Mouse (Mus musculus) kidney, embryonic 16.5 days (tissue): ENCODE results near the gene Iyd. TPM values are rescaled to one million over a fixed set of nuclear protein-coding genes. Genes with fewer than 3 reads are reported as not detected.

Source experiments
- ATAC-seq: fragments of 200-750 bp; cut with Nextera tagmentation; 2 replicates; pipeline ENCODE4 v1.8.0; 2017; ENCODE audit warnings: moderate TSS enrichment; ENCODE audit not compliant: low FRiP score, low TSS enrichment
- H3K27ac ChIP-seq: fragments of 300-500 bp; sonication (generic); 2 replicates; pipeline ENCODE4 v1.5.1; 2014; ENCODE audit warnings: low read length
- H3K27me3 ChIP-seq: fragments of 300-500 bp; sonication (generic); 2 replicates; pipeline ENCODE4 v1.6.1; 2014; ENCODE audit warnings: low read length, control low read depth, mixed read lengths; ENCODE audit not compliant: insufficient read depth
- H3K36me3 ChIP-seq: fragments of 300-500 bp; sonication (generic); 2 replicates; pipeline ENCODE4 v1.6.1; 2014; ENCODE audit warnings: low read length, control low read depth, mixed read lengths; ENCODE audit not compliant: insufficient read depth
- H3K4me1 ChIP-seq: fragments of 300-500 bp; sonication (generic); 2 replicates; pipeline ENCODE4 v1.6.1; 2014; ENCODE audit warnings: low read length, control low read depth, mixed read lengths; ENCODE audit not compliant: insufficient read depth
- H3K4me2 ChIP-seq: fragments of 300-500 bp; sonication (generic); replicated peaks from 2 replicates; pipeline ENCODE4 v1.6.1; 2014; ENCODE audit warnings: low read depth, low read length
- H3K4me3 ChIP-seq: fragments of 300-500 bp; sonication (generic); 2 replicates; pipeline ENCODE4 v1.5.1; 2014; ENCODE audit warnings: mild to moderate bottlenecking, low read length
- H3K9ac ChIP-seq: fragments of 300-500 bp; sonication (generic); replicated peaks from 2 replicates; pipeline ENCODE4 v1.6.1; 2014; ENCODE audit warnings: low read length
- H3K9me3 ChIP-seq: fragments of 300-500 bp; sonication (generic); 2 replicates; pipeline ENCODE4 v1.6.1; 2016; ENCODE audit warnings: low read length, control low read depth
- WGBS: fragments of 180-500 bp; shearing (Covaris S2); extraction: QIAGEN DNeasy Blood & Tissue Kit; methylation state at CpG from one replicate; pipeline ENCODE4 v1.1.7; 2014; 5-methylcytosine and 5-hydroxymethylcytosine counted together
- polyA plus RNA-seq: library from polyadenylated mRNA; unstranded; fragments of >200 nt; fragmentation: Nextera tagmentation; extraction: Ambion mirVana; gene quantifications from 2 replicates; pipeline ENCODE4 v1.2.1, GENCODE M21; 2015

The Iyd gene
- polyA plus RNA-seq, 1 experiment from 2014 or later = 6.6 TPM

DNA sequence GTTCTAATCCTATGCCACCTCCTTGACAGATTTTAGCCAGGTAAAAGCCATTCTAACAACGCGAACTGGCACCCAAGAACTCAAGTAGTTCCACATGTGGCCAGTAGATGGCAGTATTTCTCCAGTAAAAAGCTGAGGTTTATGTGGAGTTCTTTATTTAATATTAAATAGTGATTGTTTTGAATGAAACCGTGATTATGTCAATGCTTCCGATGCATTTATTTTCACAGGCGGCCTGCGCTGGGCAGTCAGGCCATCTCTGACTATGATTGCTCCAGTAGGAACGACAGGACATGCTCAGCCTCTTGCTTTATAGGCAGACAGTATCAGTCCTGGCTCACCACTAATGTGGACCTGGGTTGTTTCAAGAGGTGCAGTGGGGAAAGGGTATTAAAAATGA lies 5.6 kb upstream of the Iyd start:
- no peak overlapping the region for H3K4me3 ChIP-seq
- H3K27me3 ChIP-seq = no peaks in the 10 kb centered on the region
- H3K27ac ChIP-seq = no peak overlapping the region
- H3K9me3 ChIP-seq = no peaks in the 10 kb centered on the region
- H3K36me3 ChIP-seq = no peaks in the 10 kb centered on the region
- 0 out of 2 replicates have a peak overlapping the region, but pooled peaks have one; percentile 29 for H3K9ac ChIP-seq
- ATAC-seq = no peak; the same call in 1 of the 2 replicates
- H3K4me2 ChIP-seq = peak overlapping the region; percentile 33
- peaks cover 6% of the 10 kb centered on the region; the same call in 1 of the 2 replicates for H3K4me1 ChIP-seq
- 6% methylated on average over 7 of the region's 7 CpGs for WGBS

DNA sequence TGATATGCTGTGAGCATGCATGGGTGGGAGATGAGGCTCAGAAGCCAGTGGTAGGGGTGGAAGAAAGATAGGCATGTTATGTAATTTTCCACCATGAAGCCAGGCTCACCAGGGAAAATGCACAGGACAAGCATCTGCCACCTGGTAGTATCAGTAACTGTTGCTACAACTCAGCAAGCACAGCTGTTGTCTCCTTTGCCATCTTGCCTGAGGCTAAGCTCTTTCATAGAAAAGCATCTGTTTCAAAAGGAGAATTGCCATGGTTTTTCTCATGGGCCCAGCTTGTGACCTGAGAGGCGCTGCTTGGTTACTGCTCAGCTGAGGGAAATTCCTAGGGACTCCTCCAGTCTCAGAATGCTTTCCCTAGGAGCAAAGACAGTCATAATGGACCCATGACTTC lies 3.7 kb upstream of the Iyd start:
- H3K36me3 ChIP-seq = no peaks in the 10 kb centered on the region
- no peak overlapping the region for H3K9ac ChIP-seq
- H3K4me3 ChIP-seq = no peak overlapping the region
- H3K27me3 ChIP-seq = no peaks in the 10 kb centered on the region
- no peak overlapping the region for H3K27ac ChIP-seq
- 95% methylated on average over 1 of the region's 1 CpGs for WGBS
- no peak for ATAC-seq
- H3K9me3 ChIP-seq = no peaks in the 10 kb centered on the region
- no peak overlapping the region for H3K4me2 ChIP-seq
- peaks cover 4% of the 10 kb centered on the region; the same call in 1 of the 2 replicates for H3K4me1 ChIP-seq

DNA sequence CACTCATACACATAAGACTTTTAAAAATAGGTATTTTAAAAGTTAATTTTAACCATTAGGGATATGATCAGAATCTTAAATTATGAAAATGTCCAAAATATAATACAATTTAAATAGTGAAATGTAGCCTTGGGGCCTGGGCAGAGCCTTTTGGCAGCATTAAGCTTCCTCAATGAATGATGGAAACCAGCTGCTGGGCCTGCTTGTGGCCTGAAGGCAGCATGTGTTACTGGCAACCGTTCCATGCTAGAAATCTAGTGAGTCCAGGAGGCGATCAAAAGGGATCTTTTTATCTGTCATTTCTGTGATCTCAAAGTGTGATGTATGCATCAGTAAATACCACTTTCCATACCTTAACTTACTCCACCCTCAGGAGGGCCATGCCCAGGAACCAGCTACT lies 9.3 kb downstream of the Iyd start:
- H3K9me3 ChIP-seq = no peaks in the 10 kb centered on the region
- no peak for ATAC-seq
- H3K27me3 ChIP-seq = no peaks in the 10 kb centered on the region
- no peak overlapping the region for H3K4me2 ChIP-seq
- H3K27ac ChIP-seq = no peak overlapping the region
- no peak overlapping the region for H3K9ac ChIP-seq
- H3K4me3 ChIP-seq = no peak overlapping the region
- 59% methylated on average over 2 of the region's 2 CpGs for WGBS
- H3K4me1 ChIP-seq = no peaks in the 10 kb centered on the region
- H3K36me3 ChIP-seq = no peaks in the 10 kb centered on the region

DNA sequence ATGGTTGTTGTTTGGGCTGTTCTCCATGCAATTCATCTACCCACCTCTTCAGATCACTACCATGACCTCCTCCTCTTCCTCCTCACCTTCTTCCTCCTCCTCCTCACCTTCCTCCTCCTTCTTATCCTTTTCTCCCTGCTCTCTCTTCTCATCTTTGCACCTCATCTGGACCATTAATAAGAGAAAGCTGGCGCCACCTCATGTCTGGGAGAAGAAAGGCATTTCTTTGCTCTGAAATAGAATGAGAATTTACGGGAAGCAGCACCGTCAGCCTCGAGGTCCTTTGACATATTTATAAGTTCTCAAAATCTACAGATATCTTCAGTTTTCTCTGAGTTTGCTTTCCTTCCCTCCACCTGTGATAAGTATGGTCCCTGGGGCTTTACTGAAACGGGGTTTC lies 15.1 kb downstream of the Iyd start:
- Histone ChIP-seq H3K27ac (no peak overlapping the region), H3K36me3 (no peaks in the 10 kb centered on the region), H3K4me3 (no peak overlapping the region), H3K9ac (no peak overlapping the region), H3K9me3 (0 out of 2 replicates have a peak, but pooled peaks cover 2% of the 10 kb centered on the region), H3K4me2 (no peak overlapping the region), H3K4me1 (no peaks in the 10 kb centered on the region; the same call in 1 of the 2 replicates), H3K27me3 (no peaks in the 10 kb centered on the region)
- WGBS = 55% methylated on average over 5 of the region's 5 CpGs
- no peak for ATAC-seq

- H3K4me3 ChIP-seq = no peak overlapping the region
- 75% methylated on average over 3 of the region's 3 CpGs for WGBS
- H3K27me3 ChIP-seq = no peaks in the 10 kb centered on the region
- H3K9ac ChIP-seq = no peak overlapping the region
- H3K36me3 ChIP-seq = no peaks in the 10 kb centered on the region
- no peaks in the 10 kb centered on the region; the same call in 1 of the 2 replicates for H3K4me1 ChIP-seq
- no peak overlapping the region for H3K27ac ChIP-seq
- peak; percentile 77 for ATAC-seq
- H3K4me2 ChIP-seq = no peak overlapping the region
- H3K9me3 ChIP-seq = 0 out of 2 replicates have a peak, but pooled peaks cover 2% of the 10 kb centered on the region
These were observed 16.5 kb downstream of the Iyd start for GRCm38 (mm10) chr10:3556538-3556937.

GRCm38 (mm10) chr10:3559136-3559535 lies 19.1 kb downstream of the Iyd start:
- H3K4me2 ChIP-seq = no peak overlapping the region
- H3K27ac ChIP-seq = no peak overlapping the region
- no peaks in the 10 kb centered on the region for H3K27me3 ChIP-seq
- 0 out of 2 replicates have a peak, but pooled peaks cover 2% of the 10 kb centered on the region for H3K9me3 ChIP-seq
- H3K4me3 ChIP-seq = no peak overlapping the region
- WGBS = 100% methylated on average over 1 of the region's 1 CpGs
- no peak overlapping the region for H3K9ac ChIP-seq
- no peak for ATAC-seq
- peaks cover 5% of the 10 kb centered on the region; the same call in 1 of the 2 replicates for H3K4me1 ChIP-seq
- H3K36me3 ChIP-seq = no peaks in the 10 kb centered on the region

- no peaks in the 10 kb centered on the region for H3K27me3 ChIP-seq
- H3K36me3 ChIP-seq = no peaks in the 10 kb centered on the region
- no peak overlapping the region for H3K9ac ChIP-seq
- H3K9me3 ChIP-seq = 0 out of 2 replicates have a peak, but pooled peaks cover 2% of the 10 kb centered on the region
- no peak for ATAC-seq
- H3K4me3 ChIP-seq = no peak overlapping the region
- peaks cover 16% of the 10 kb centered on the region; the same call in 1 of the 2 replicates for H3K4me1 ChIP-seq
- no peak overlapping the region for H3K4me2 ChIP-seq
- no peak overlapping the region for H3K27ac ChIP-seq
These were observed 22.1 kb downstream of the Iyd start for GRCm38 (mm10) chr10:3562165-3562564.

DNA sequence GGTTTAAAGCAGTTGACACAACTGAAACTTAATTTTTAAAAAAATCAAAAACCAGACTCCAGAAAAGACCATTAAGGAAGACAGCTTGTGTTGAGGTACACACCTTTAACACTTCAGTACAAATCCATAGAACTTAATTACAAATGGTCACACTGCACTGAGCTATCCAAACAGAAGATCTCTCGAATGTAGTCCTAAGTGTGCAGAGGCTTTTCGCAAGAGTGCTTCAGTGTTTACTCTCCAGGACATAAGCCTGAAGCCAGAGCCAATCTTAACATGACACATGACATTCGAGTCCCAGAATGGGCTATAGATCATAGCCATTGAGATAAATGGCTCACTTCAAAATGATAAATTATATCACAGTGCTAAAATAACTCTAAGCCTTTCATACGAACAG lies 25.1 kb downstream of the Iyd start:
- 17% methylated on average over 4 of the region's 4 CpGs for WGBS
- no peak overlapping the region; the same call in 1 of the 2 replicates for H3K27ac ChIP-seq
- ATAC-seq = peak; percentile 80

DNA sequence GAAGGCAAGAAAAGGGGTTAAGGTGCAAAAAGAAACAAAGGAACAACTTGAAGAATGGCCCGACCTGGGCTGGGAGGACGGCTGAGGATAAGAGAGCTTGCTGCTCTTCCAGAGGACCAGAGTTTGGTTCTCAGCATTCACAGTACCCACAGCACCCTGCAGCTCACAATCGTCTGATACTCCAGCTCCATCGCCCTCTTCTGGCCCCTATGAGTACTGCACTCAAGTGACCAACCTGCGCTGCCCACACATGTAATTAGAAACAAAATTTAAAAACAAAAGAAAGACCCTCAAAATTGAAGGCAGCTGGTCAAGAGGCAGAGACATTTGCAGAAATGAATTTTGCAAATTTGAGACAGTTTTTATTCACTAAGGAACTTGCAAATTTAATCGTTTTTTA lies 27.8 kb downstream of the Iyd start:
- Histone ChIP-seq H3K27ac (no peak overlapping the region), H3K36me3 (no peaks in the 10 kb centered on the region), H3K4me2 (no peak overlapping the region), H3K9ac (no peak overlapping the region), H3K9me3 (no peaks in the 10 kb centered on the region), H3K27me3 (no peaks in the 10 kb centered on the region), H3K4me3 (no peak overlapping the region), H3K4me1 (0 out of 2 replicates have a peak, but pooled peaks cover 16% of the 10 kb centered on the region)
- 76% methylated on average over 6 of the region's 6 CpGs for WGBS
- no peak for ATAC-seq

More for the DNA sequence above, 25.1 kb downstream of the Iyd start:
- Histone ChIP-seq H3K4me1 (peaks cover 16% of the 10 kb centered on the region; the same call in 1 of the 2 replicates), H3K27me3 (no peaks in the 10 kb centered on the region), H3K4me2 (no peak overlapping the region), H3K4me3 (no peak overlapping the region), H3K9ac (no peak overlapping the region), H3K9me3 (no peaks in the 10 kb centered on the region), H3K36me3 (no peaks in the 10 kb centered on the region)

DNA sequence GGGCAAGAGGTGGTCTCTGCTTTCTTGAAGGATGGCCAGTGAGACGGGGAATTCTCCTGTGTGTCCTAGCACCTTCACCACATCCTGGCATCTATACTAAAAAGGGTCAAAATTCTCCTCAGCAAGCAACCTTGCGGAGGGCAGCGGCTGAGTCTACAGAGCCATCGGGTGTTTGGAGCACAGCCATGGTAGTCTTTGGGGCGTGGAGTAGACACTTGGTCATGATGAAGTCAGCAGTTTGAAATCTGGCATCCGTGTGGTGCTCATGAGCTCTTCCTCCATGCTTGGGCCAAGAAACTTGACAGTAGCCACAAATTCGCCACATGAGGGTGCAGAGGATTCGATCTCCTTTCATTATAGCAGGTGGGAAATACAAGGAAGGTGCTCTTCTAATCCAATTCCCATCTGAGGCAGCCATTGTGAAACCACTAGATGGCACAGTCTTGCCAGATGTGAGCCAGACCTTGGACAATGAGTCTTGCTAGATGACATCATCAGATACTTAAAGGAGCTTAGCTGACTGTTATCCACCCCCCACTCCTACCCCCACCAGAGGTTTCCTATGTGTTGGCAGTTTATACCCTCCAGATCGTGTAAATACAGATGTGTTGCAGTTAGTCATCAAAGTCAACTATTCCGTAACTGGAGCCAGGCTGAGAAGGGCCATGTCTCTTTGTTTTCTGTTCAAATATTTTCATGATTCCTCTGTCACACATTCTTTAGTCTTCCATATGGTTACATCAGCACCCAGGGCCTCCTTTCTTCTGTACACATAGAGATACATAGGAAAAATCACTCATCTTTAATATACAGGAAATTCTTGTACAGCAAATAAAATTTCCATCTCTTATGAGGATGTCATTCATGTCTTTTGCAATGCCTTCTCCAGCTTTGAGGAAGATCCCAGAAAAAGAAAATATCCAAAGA lies 32.9 kb downstream of the Iyd start:
- no peaks in the 10 kb centered on the region for H3K4me1 ChIP-seq
- peak; percentile 86 for ATAC-seq
- H3K4me2 ChIP-seq = no peak overlapping the region
- H3K27ac ChIP-seq = no peak overlapping the region
- H3K4me3 ChIP-seq = no peak overlapping the region
- no peaks in the 10 kb centered on the region for H3K27me3 ChIP-seq
- no peaks in the 10 kb centered on the region for H3K36me3 ChIP-seq
- 59% methylated on average over 10 of the region's 10 CpGs for WGBS
- H3K9ac ChIP-seq = no peak overlapping the region
- H3K9me3 ChIP-seq = no peaks in the 10 kb centered on the region
